Mouse (Mus musculus): Measurements from ENCODE around the gene Spaca4. TPM values are rescaled to one million over a fixed set of nuclear protein-coding genes. Genes with fewer than 3 reads are reported as not detected.

Spaca4 gene
- total RNA-seq, 1 experiment, result 0.76 TPM

DNA sequence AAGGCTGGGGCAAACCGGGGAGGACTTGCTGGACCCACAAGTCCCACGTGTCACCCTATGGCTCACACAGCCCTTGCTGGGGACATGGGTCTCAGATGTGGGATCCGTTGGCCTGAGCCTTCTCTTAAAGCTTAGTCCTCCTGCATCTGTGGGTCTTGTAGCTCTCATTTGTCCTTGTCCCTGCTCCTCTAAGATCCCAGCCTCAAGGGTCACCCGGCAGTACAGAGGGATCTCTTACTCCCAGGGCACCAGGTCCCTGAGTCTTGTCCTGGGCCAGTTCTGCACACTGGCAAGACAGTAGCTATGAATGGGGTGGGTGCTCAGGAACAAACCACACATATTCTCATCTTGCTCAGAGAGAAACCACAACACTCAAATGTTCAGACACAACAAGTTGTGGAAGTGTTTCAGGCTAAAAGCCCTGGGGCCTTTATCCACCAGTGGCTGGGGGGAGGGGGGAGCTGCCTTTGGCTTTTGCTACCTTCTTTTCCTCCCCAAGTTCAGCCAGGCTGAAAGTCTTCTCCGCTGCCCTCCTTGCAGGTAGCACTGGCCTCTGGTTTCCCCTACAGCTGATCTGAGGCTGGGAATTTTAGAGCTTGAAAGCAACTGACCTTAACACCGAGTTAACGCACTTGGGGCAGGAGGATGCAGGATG, 42.1 kb downstream of the Spaca4 start, which contains the start of gene Ntn5:
Ntn5 (plus strand) TSS at position 627 of the 655 bp plus-strand sequence.
- Histone ChIP-seq H3K36me3 (ENCODE audit: control insufficient read depth, insufficient read depth, low read length, poor library complexity, severe bottlenecking) (no peaks in the 10 kb centered on the region), H3K27ac (ENCODE audit: insufficient read depth, low read depth, low read length, poor library complexity, severe bottlenecking) (no peak within 1 kb of the TSS), H3K4me3 (ENCODE audit: insufficient read depth in 1 of 2, low read depth in 1 of 2, low read length in 2 of 2, poor library complexity in 1 of 2, severe bottlenecking in 1 of 2) (peak within 1 kb of the TSS in 1 of 2 experiments; percentile 36; a peak in 1 of 4 replicates), H3K9ac (ENCODE audit: insufficient read depth, low read depth, low read length, poor library complexity, severe bottlenecking) (peak within 1 kb of the TSS; percentile 52; the same call in 1 of the 2 replicates), H3K4me1 (ENCODE audit: control insufficient read depth in 2 of 2, insufficient read depth in 2 of 2, low read length in 2 of 2, poor library complexity in 1 of 2) (peaks cover 0 to 11% of the 10 kb centered on the region in 2 experiments; a peak in 1 of 4 replicates), H3K9me3 (ENCODE audit: control insufficient read depth, insufficient read depth, low read depth, low read length) (no peaks in the 10 kb centered on the region)
- no peak for TF ChIP-seq HCFC1 (IDR thresholded peaks at IDR 0.05; ENCODE audit: borderline replicate concordance, insufficient read depth, low read length)
- no peak for TF ChIP-seq ZNF384 (IDR thresholded peaks at IDR 0.05; ENCODE audit: low read depth, low read length)
- no peak for TF ChIP-seq CHD2 (IDR thresholded peaks at IDR 0.05; ENCODE audit: low read depth, low read length)
- DNase-seq (ENCODE audit: low read depth, low spot score), result no peak
- in situ Hi-C loops (cut with MboI; ENCODE audit: low sequenced_read_pairs in 2 of 2, unreplicated experiment in 2 of 2), result no loop called here

DNA sequence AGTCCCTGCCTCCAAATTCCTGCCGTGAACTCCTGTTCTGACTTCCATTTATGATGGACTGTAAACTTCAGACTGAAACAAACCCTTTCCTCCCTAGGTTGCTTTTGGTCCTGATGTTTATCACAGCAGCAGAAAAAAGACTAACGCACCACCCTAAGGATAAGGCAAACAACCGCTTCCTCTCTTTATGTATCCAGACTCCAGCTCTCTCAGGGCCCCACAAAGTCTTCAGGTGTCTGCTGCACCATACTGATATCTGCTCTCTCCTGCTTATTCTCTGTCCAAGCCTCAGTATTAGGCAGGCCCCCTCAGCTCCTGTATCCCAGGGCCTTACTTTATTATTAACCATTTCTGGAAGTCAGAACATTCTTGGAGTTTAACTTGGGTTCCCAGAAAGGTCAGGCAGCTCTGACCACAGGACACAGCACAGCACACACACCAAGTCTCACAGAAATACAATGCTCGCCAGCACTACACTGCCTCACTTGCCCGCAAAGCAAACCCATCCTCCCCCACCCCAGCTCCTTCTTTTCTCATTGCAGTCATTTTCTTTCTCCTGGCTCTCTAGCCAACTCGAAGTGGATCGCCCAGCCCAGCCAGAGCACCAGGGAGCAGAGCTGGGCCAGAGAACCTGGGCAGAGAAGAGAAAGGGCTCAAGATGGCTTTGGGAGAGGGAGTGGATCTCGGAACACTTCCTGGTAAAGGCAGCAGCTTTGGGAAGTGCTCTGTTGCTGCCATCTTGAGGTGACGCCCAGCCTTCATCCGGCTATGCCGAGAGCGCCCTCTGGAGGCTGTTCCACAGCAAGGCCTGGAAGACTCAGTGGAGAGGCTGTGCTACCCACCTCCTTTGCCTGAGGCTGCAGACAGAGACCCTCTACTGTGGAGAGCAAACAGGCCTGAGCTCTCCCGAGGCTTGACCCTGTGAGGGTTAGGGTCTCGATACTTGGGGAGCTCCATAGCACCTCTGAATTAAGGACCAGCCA, 43.2 kb downstream of the Spaca4 start:
- in situ Hi-C loops (cut with MboI; ENCODE audit: low sequenced_read_pairs in 2 of 2, unreplicated experiment in 2 of 2), result no loop called here
- Histone ChIP-seq H3K27ac (ENCODE audit: insufficient read depth, low read depth, low read length, poor library complexity, severe bottlenecking) (peak overlapping the region; percentile 62), H3K4me3 (ENCODE audit: insufficient read depth in 1 of 2, low read depth in 1 of 2, low read length in 2 of 2, poor library complexity in 1 of 2, severe bottlenecking in 1 of 2) (peak overlapping the region; percentile 11 to 15; a peak in 1 of 4 replicates), H3K9me3 (ENCODE audit: control insufficient read depth, insufficient read depth, low read depth, low read length) (no peaks in the 10 kb centered on the region), H3K9ac (ENCODE audit: insufficient read depth, low read depth, low read length, poor library complexity, severe bottlenecking) (peak overlapping the region; percentile 76), H3K36me3 (ENCODE audit: control insufficient read depth, insufficient read depth, low read length, poor library complexity, severe bottlenecking) (no peaks in the 10 kb centered on the region; the same call in 1 of the 2 replicates), H3K4me1 (ENCODE audit: control insufficient read depth in 2 of 2, insufficient read depth in 2 of 2, low read length in 2 of 2, poor library complexity in 1 of 2) (peaks cover 0 to 11% of the 10 kb centered on the region in 2 experiments; a peak in 1 of 4 replicates)
- peak; percentile 92 for DNase-seq (ENCODE audit: low read depth, low spot score)
- TF ChIP-seq ZC3H11A (IDR thresholded peaks at IDR 0.05; ENCODE audit: borderline replicate concordance, low read depth, low read length), result peak; percentile 73; the same call in 1 of the 2 replicates
- TF ChIP-seq ZNF384 (IDR thresholded peaks at IDR 0.05; ENCODE audit: low read depth, low read length), result no peak
- TF ChIP-seq HCFC1 (IDR thresholded peaks at IDR 0.05; ENCODE audit: borderline replicate concordance, insufficient read depth, low read length), result peak; percentile 43; the same call in 1 of the 2 replicates

DNA sequence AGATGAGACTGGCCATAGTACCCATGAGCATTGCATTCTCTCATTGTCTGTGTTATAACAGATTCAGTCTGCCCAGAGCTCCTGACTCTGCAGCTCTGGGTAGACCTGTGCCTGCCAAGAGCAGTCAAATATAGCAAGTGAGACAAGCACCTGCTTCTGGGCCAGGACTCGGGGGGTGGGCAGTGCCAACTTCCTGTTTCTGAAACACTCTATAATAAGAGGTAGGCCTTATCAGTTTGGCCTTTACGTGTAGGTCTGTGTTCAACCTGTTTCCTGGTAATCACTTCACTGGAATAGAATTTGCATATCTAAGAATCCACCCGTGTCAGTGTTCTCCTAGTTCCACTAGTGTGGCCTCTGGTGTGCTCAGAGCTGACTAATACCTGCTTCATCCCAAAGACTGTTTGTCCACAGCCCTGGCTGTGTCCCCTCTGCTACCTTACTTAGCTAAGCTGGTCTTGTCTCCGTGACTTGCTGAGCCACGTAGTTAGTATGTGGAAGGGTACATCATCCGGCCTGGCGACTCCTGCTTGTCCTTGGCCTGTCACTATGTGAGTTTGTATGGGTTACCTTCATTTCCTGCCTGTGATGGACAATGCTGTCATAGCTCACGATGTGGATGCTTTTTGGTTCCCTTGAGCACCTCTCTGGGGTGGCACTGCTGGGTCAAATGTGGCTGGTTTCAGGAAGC, 44.4 kb downstream of the Spaca4 start:
- in situ Hi-C loops (cut with MboI; ENCODE audit: low sequenced_read_pairs in 2 of 2, unreplicated experiment in 2 of 2), result no loop called here
- DNase-seq (ENCODE audit: low read depth, low spot score), result no peak
- no peak overlapping the region for H3K4me3 ChIP-seq (ENCODE audit: insufficient read depth in 1 of 2, low read depth in 1 of 2, low read length in 2 of 2, poor library complexity in 1 of 2, severe bottlenecking in 1 of 2)
- peaks cover 0 to 9% of the 10 kb centered on the region in 2 experiments; a peak in 1 of 4 replicates for H3K4me1 ChIP-seq (ENCODE audit: control insufficient read depth in 2 of 2, insufficient read depth in 2 of 2, low read length in 2 of 2, poor library complexity in 1 of 2)
- no peak overlapping the region for H3K9ac ChIP-seq (ENCODE audit: insufficient read depth, low read depth, low read length, poor library complexity, severe bottlenecking)
- no peaks in the 10 kb centered on the region for H3K9me3 ChIP-seq (ENCODE audit: control insufficient read depth, insufficient read depth, low read depth, low read length)
- TF ChIP-seq CHD2 (IDR thresholded peaks at IDR 0.05; ENCODE audit: low read depth, low read length) (no peak), HCFC1 (IDR thresholded peaks at IDR 0.05; ENCODE audit: borderline replicate concordance, insufficient read depth, low read length) (no peak), ZC3H11A (IDR thresholded peaks at IDR 0.05; ENCODE audit: borderline replicate concordance, low read depth, low read length) (no peak), MAFK (IDR thresholded peaks at IDR 0.05; ENCODE audit: insufficient read depth, low read depth, low read length) (no peak), ZNF384 (IDR thresholded peaks at IDR 0.05; ENCODE audit: low read depth, low read length) (no peak)
- peaks cover 3% of the 10 kb centered on the region; the same call in 1 of the 2 replicates for H3K36me3 ChIP-seq (ENCODE audit: control insufficient read depth, insufficient read depth, low read length, poor library complexity, severe bottlenecking)
- H3K27ac ChIP-seq (ENCODE audit: insufficient read depth, low read depth, low read length, poor library complexity, severe bottlenecking), result no peak overlapping the region

DNA sequence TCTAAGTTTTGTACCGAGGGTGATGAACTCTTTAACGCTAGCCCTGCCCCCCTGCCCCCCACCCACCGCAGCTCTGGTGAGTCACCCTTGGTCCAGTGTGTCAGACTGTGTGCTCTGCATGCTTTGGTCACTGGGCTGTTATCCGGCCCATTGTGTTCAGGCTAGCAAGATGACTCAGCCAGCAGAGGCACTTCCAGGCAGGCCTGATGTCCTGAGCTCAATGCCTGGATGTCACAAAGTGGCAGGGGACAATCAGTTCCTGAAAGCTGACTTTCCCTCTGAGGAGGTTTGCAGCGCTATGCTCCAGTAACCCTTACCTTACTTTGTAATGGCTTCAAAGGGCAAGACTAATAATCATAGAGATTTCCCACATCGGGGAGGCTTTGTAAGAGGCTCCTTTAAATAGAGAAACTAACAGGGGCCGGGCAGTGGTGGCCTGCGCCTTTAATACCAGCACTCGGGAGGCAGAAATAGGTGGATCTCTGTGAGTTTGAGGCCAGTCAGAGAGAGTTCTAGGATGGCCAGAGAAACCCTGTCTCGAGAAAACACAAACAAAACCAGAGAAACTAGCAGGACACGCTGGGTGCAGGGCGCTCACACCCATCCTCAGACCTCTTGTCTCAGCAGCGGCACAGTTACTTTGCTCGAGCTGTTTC, 45.5 kb downstream of the Spaca4 start:
- TF ChIP-seq ZNF384 (IDR thresholded peaks at IDR 0.05; ENCODE audit: low read depth, low read length) (no peak), HCFC1 (IDR thresholded peaks at IDR 0.05; ENCODE audit: borderline replicate concordance, insufficient read depth, low read length) (no peak), MAFK (IDR thresholded peaks at IDR 0.05; ENCODE audit: insufficient read depth, low read depth, low read length) (no peak), ZC3H11A (IDR thresholded peaks at IDR 0.05; ENCODE audit: borderline replicate concordance, low read depth, low read length) (no peak), CHD2 (IDR thresholded peaks at IDR 0.05; ENCODE audit: low read depth, low read length) (no peak)
- Histone ChIP-seq H3K9ac (ENCODE audit: insufficient read depth, low read depth, low read length, poor library complexity, severe bottlenecking) (no peak overlapping the region), H3K4me1 (ENCODE audit: control insufficient read depth in 2 of 2, insufficient read depth in 2 of 2, low read length in 2 of 2, poor library complexity in 1 of 2) (peaks cover 0 to 9% of the 10 kb centered on the region in 2 experiments; a peak in 1 of 4 replicates), H3K4me3 (ENCODE audit: insufficient read depth in 1 of 2, low read depth in 1 of 2, low read length in 2 of 2, poor library complexity in 1 of 2, severe bottlenecking in 1 of 2) (no peak overlapping the region), H3K9me3 (ENCODE audit: control insufficient read depth, insufficient read depth, low read depth, low read length) (no peaks in the 10 kb centered on the region), H3K27ac (ENCODE audit: insufficient read depth, low read depth, low read length, poor library complexity, severe bottlenecking) (no peak overlapping the region), H3K36me3 (ENCODE audit: control insufficient read depth, insufficient read depth, low read length, poor library complexity, severe bottlenecking) (peaks cover 3% of the 10 kb centered on the region; the same call in 1 of the 2 replicates)
- in situ Hi-C loops (cut with MboI; ENCODE audit: low sequenced_read_pairs in 2 of 2, unreplicated experiment in 2 of 2), result no loop called here
- no peak for DNase-seq (ENCODE audit: low read depth, low spot score)

All from ES-E14 (cell line).